Mouse (Mus musculus): ENCODE results near the gene Olfr284.

GRCm38 (mm10) chr15:98380846-98381245, 40.1 kb upstream of the Olfr284 start, which contains the start of gene Olfr283:
- TF ChIP-seq CTCF (IDR thresholded peaks at IDR 0.05; ENCODE audit: low read depth) = no peak
- TF ChIP-seq EP300 (optimal IDR thresholded peaks at IDR 0.05) = no peak

Data from stomach, postnatal 0 days (tissue).